Comparison of ENCODE assay signal across 7 mouse cellular contexts in genomic region chr7:81455155-81455651, GRCm38 (mm10). TPM values are rescaled to one million over a fixed set of nuclear protein-coding genes. Genes with fewer than 3 reads are reported as not detected.
DNase-seq lines count a peak whose midpoint lies in the region; ATAC-seq lines count a peak whose summit lies in the region.

Gene Cpeb1, minus strand, starts transcription at chr7:81455465.

- no peaks in the 10 kb centered on the region for H3K36me3 ChIP-seq in limb, embryonic 11.5 days (ENCODE audit: control insufficient read depth, insufficient read depth, low read length)
- H3K36me3 ChIP-seq in midbrain, embryonic 14.5 days (ENCODE audit: control insufficient read depth, insufficient read depth, low read length) = peaks cover 3% of the 10 kb centered on the region

- H3K4me1 ChIP-seq in limb, embryonic 11.5 days (ENCODE audit: control insufficient read depth, insufficient read depth, low read length) = peaks cover 11% of the 10 kb centered on the region
- peaks cover 14% of the 10 kb centered on the region for H3K4me1 ChIP-seq in midbrain, embryonic 14.5 days (ENCODE audit: control insufficient read depth, insufficient read depth, low read length)

- DNase-seq in adrenal gland, postnatal 36 days = peak; percentile 85 to 86
- peak; percentile 54 for DNase-seq in embryo, embryonic 9.5 days (ENCODE audit: extremely low spot score)
- peak; percentile 98 for DNase-seq in heart, adult 11 months
- DNase-seq in kidney, adult 18-20 months = peak; percentile 72
- peak; percentile 56 for DNase-seq in limb, embryonic 11.5 days (ENCODE audit: low spot score)
- peak; percentile 80 for DNase-seq in midbrain, embryonic 14.5 days
- DNase-seq in telencephalon, adult 2 months (ENCODE audit: low read depth, low spot score) = peak; percentile 67

- under 1% methylated on average over 28 of the region's 28 CpGs for WGBS in limb, embryonic 11.5 days
- whole genome bisulfite sequencing in midbrain, embryonic 14.5 days = under 1% methylated on average over 28 of the region's 28 CpGs

- no peaks in the 10 kb centered on the region for H3K9me3 ChIP-seq in limb, embryonic 11.5 days (ENCODE audit: control insufficient read depth, low read length)
- no peaks in the 10 kb centered on the region for H3K9me3 ChIP-seq in midbrain, embryonic 14.5 days (ENCODE audit: control insufficient read depth, low read length)

- peak within 1 kb of the TSS; percentile 37 for H3K4me3 ChIP-seq in limb, embryonic 11.5 days (ENCODE audit: low read depth, low read length)
- H3K4me3 ChIP-seq in midbrain, embryonic 14.5 days (replicated peaks; ENCODE audit: low read depth, low read length) = peak within 1 kb of the TSS; percentile 55

- H3K9ac ChIP-seq in limb, embryonic 11.5 days (ENCODE audit: low read length) = no peak within 1 kb of the TSS
- peak within 1 kb of the TSS; percentile 42 for H3K9ac ChIP-seq in midbrain, embryonic 14.5 days (replicated peaks; ENCODE audit: low read length)

- no peak for ATAC-seq in limb, embryonic 11.5 days (ENCODE audit: insufficient number of reproducible peaks, low FRiP score, low TSS enrichment, low read depth)
- peak; percentile 41; the same call in 1 of the 2 replicates for ATAC-seq in midbrain, embryonic 14.5 days (ENCODE audit: low FRiP score, low TSS enrichment)

- peak within 1 kb of the TSS; percentile 78 for H3K4me2 ChIP-seq in limb, embryonic 11.5 days (ENCODE audit: low read depth, severe bottlenecking)
- H3K4me2 ChIP-seq in midbrain, embryonic 14.5 days (ENCODE audit: low read length) = peak within 1 kb of the TSS; percentile 93

- H3K27me3 ChIP-seq in limb, embryonic 11.5 days (ENCODE audit: control insufficient read depth, insufficient read depth, low read length) = peaks cover 50% of the 10 kb centered on the region
- H3K27me3 ChIP-seq in midbrain, embryonic 14.5 days (ENCODE audit: control insufficient read depth, insufficient read depth, low read length) = peaks cover 53% of the 10 kb centered on the region

- H3K27ac ChIP-seq in limb, embryonic 11.5 days (replicated peaks; ENCODE audit: low read depth, low read length) = no peak within 1 kb of the TSS
- no peak within 1 kb of the TSS for H3K27ac ChIP-seq in midbrain, embryonic 14.5 days (replicated peaks; ENCODE audit: low read depth, low read length)

RNA-seq across cellular contexts. Expression of gene Cpeb1, which starts in this region (rescaled TPM):
- 10 to 100 TPM; 17.8 to 37.6 TPM for total RNA-seq in adrenal gland, postnatal 36 days (2021)
- 0.12 and 0.35 TPM in 2 replicates for polyA plus RNA-seq in limb, embryonic 11.5 days (2014; fragmentation: Nextera tagmentation; extraction: Ambion mirVana)
- polyA plus RNA-seq in midbrain, embryonic 14.5 days (2014; fragmentation: Nextera tagmentation; extraction: Ambion mirVana) = 2.9 and 4.5 TPM in 2 replicates

Comparison
In these comparisons a context has a peak if more than half of its experiments do, and no peak if none do; other contexts are left out.
1. Peak in DNase-seq, H3K4me3 ChIP-seq and H3K4me2 ChIP-seq in limb, embryonic 11.5 days; RNA of the gene not detected or under 1 TPM.